Mouse (Mus musculus): Measurements from ENCODE around the gene Dolpp1. TPM values are rescaled to one million over a fixed set of nuclear protein-coding genes. Genes with fewer than 3 reads are reported as not detected.

The Dolpp1 gene
- polyA plus RNA-seq (2016; fragmentation: Nextera tagmentation; extraction: Ambion mirVana), result 34.8 and 38.1 TPM in 2 replicates

DNA sequence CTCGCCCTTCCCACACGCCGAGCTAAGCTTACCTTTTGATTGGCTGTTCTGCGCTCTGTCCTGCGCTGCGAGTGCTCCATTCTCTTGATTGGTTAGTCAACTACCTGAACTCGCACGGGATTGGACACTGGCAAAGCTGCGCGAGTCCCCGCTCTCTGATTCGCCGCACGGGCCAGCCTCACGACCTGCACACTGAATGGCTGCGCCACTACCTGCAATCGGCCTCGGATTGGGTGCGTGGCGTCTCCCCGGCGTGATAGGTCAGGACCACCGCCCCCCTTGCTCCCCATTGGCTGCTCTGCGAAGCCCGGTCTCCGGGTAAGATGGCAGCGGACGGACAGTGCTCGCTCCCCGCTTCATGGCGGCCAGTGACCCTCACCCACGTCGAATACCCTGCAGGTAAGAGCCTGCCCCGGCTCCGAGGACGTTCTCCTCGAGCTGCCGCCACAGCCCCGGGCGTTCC, at the start of gene Dolpp1:
Gene Dolpp1 (plus strand): TSS at position 141 of the 463 bp plus-strand sequence.
- H3K4me3 ChIP-seq, result peak within 1 kb of the TSS; percentile 81
- peak within 1 kb of the TSS; percentile 95 for H3K4me2 ChIP-seq (replicated peaks)
- H3K9me3 ChIP-seq, result no peaks in the 10 kb centered on the region
- H3K27me3 ChIP-seq, result no peaks in the 10 kb centered on the region
- H3K27ac ChIP-seq, result peak within 1 kb of the TSS; percentile 85
- H3K4me1 ChIP-seq, result peaks cover 14% of the 10 kb centered on the region
- under 1% methylated on average over 40 of the region's 40 CpGs for WGBS
- H3K9ac ChIP-seq, result peak within 1 kb of the TSS; percentile 83
- peaks cover 12% of the 10 kb centered on the region for H3K36me3 ChIP-seq
- ATAC-seq (ENCODE audit: insufficient number of reproducible peaks, insufficient read depth, low FRiP score, low TSS enrichment), result peak; percentile 99

- Histone ChIP-seq H3K9ac (no peak overlapping the region), H3K4me3 (no peak overlapping the region), H3K36me3 (peaks cover 95% of the 10 kb centered on the region), H3K4me1 (no peaks in the 10 kb centered on the region), H3K27ac (no peak overlapping the region), H3K27me3 (no peaks in the 10 kb centered on the region), H3K9me3 (no peaks in the 10 kb centered on the region), H3K4me2 (replicated peaks) (no peak overlapping the region)
- no peak for ATAC-seq (ENCODE audit: insufficient number of reproducible peaks, insufficient read depth, low FRiP score, low TSS enrichment)
- 92% methylated on average over 7 of the region's 7 CpGs for WGBS
These were observed 49.5 kb upstream of the Dolpp1 start for GRCm38 (mm10) chr2:30342544-30342943.

GRCm38 (mm10) chr2:30343601-30344137, 48.4 kb upstream of the Dolpp1 start:
- H3K4me3 ChIP-seq, result no peak overlapping the region
- ATAC-seq (ENCODE audit: insufficient number of reproducible peaks, insufficient read depth, low FRiP score, low TSS enrichment), result no peak
- peaks cover 100% of the 10 kb centered on the region for H3K36me3 ChIP-seq
- H3K27me3 ChIP-seq, result no peaks in the 10 kb centered on the region
- 88% methylated on average over 14 of the region's 14 CpGs for WGBS
- H3K4me1 ChIP-seq, result no peaks in the 10 kb centered on the region
- H3K4me2 ChIP-seq (replicated peaks), result no peak overlapping the region
- no peak overlapping the region for H3K9ac ChIP-seq
- no peak overlapping the region for H3K27ac ChIP-seq
- no peaks in the 10 kb centered on the region for H3K9me3 ChIP-seq

GRCm38 (mm10) chr2:30345971-30346676, 45.9 kb upstream of the Dolpp1 start:
- Histone ChIP-seq H3K27me3 (no peaks in the 10 kb centered on the region), H3K27ac (no peak overlapping the region), H3K4me3 (no peak overlapping the region), H3K36me3 (peaks cover 96% of the 10 kb centered on the region), H3K4me1 (no peaks in the 10 kb centered on the region), H3K9me3 (no peaks in the 10 kb centered on the region), H3K4me2 (replicated peaks) (no peak overlapping the region), H3K9ac (no peak overlapping the region)
- no peak for ATAC-seq (ENCODE audit: insufficient number of reproducible peaks, insufficient read depth, low FRiP score, low TSS enrichment)
- WGBS, result 87% methylated on average over 7 of the region's 7 CpGs

DNA sequence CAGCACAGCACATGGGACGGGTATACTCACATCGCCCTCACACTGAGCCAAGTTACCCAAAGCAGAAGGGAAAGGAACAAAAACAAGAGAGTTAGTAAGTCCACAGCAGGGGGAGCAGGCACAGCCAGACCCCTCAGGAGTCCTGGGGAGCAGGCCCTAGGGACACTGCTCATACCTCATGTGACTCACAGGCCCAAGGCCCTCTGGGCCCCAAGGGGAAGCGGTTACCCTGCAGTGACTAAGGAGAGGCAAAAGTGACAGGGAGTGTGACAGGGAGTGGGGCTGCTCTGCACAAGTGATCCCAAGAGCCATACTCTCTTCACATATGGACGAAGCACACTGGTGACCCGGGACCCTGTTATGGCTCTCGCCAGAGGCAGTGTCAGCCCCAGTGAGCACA, 42.9 kb upstream of the Dolpp1 start:
- Histone ChIP-seq H3K4me1 (no peaks in the 10 kb centered on the region), H3K4me2 (replicated peaks) (no peak overlapping the region), H3K27ac (0 out of 2 replicates have a peak overlapping the region, but pooled peaks have one; percentile 6), H3K36me3 (peaks cover 83% of the 10 kb centered on the region), H3K9me3 (no peaks in the 10 kb centered on the region), H3K4me3 (no peak overlapping the region), H3K9ac (no peak overlapping the region), H3K27me3 (no peaks in the 10 kb centered on the region)
- WGBS, result 90% methylated on average over 6 of the region's 6 CpGs
- ATAC-seq (ENCODE audit: insufficient number of reproducible peaks, insufficient read depth, low FRiP score, low TSS enrichment), result no peak

- Histone ChIP-seq H3K4me1 (no peaks in the 10 kb centered on the region), H3K27me3 (no peaks in the 10 kb centered on the region), H3K4me2 (replicated peaks) (no peak overlapping the region), H3K27ac (no peak overlapping the region), H3K9ac (no peak overlapping the region), H3K36me3 (peaks cover 67% of the 10 kb centered on the region), H3K9me3 (no peaks in the 10 kb centered on the region), H3K4me3 (no peak overlapping the region)
- WGBS, result 64% methylated on average over 2 of the region's 2 CpGs
- no peak for ATAC-seq (ENCODE audit: insufficient number of reproducible peaks, insufficient read depth, low FRiP score, low TSS enrichment)
These were observed 40.9 kb upstream of the Dolpp1 start for GRCm38 (mm10) chr2:30351149-30351548.

GRCm38 (mm10) chr2:30355861-30356260, 36.2 kb upstream of the Dolpp1 start:
- Histone ChIP-seq H3K4me1 (peaks cover 23% of the 10 kb centered on the region), H3K4me3 (no peak overlapping the region), H3K27ac (no peak overlapping the region), H3K4me2 (replicated peaks) (no peak overlapping the region), H3K9me3 (no peaks in the 10 kb centered on the region), H3K9ac (peak overlapping the region; percentile 7; the same call in 1 of the 2 replicates), H3K36me3 (peaks cover 21% of the 10 kb centered on the region), H3K27me3 (no peaks in the 10 kb centered on the region)
- 65% methylated on average over 4 of the region's 4 CpGs for WGBS
- ATAC-seq (ENCODE audit: insufficient number of reproducible peaks, insufficient read depth, low FRiP score, low TSS enrichment), result no peak

- Histone ChIP-seq H3K9ac (peak overlapping the region; percentile 7; the same call in 1 of the 2 replicates), H3K27me3 (no peaks in the 10 kb centered on the region), H3K9me3 (no peaks in the 10 kb centered on the region), H3K4me2 (replicated peaks) (no peak overlapping the region), H3K4me1 (peaks cover 23% of the 10 kb centered on the region), H3K36me3 (peaks cover 21% of the 10 kb centered on the region), H3K4me3 (no peak overlapping the region), H3K27ac (no peak overlapping the region)
- ATAC-seq (ENCODE audit: insufficient number of reproducible peaks, insufficient read depth, low FRiP score, low TSS enrichment), result no peak
- 59% methylated on average over 4 of the region's 4 CpGs for WGBS
These were observed 35.8 kb upstream of the Dolpp1 start for GRCm38 (mm10) chr2:30356266-30356665.

- Histone ChIP-seq H3K27me3 (no peaks in the 10 kb centered on the region), H3K36me3 (peaks cover 21% of the 10 kb centered on the region), H3K9me3 (no peaks in the 10 kb centered on the region), H3K27ac (no peak overlapping the region), H3K4me3 (no peak overlapping the region), H3K4me2 (replicated peaks) (no peak overlapping the region), H3K4me1 (peaks cover 23% of the 10 kb centered on the region), H3K9ac (0 out of 2 replicates have a peak overlapping the region, but pooled peaks have one; percentile 87)
- WGBS, result 60% methylated on average over 9 of the region's 9 CpGs
- ATAC-seq (ENCODE audit: insufficient number of reproducible peaks, insufficient read depth, low FRiP score, low TSS enrichment), result no peak
These were observed 35.1 kb upstream of the Dolpp1 start for GRCm38 (mm10) chr2:30356906-30357305.

- WGBS, result 43% methylated on average over 8 of the region's 8 CpGs
These were observed 34.2 kb upstream of the Dolpp1 start for GRCm38 (mm10) chr2:30357552-30358510.

More at GRCm38 (mm10) chr2:30357552-30358510, 34.2 kb upstream of the Dolpp1 start:
- Histone ChIP-seq H3K4me2 (replicated peaks) (peak overlapping the region; percentile 93), H3K4me3 (peak overlapping the region; percentile 79), H3K27me3 (no peaks in the 10 kb centered on the region), H3K4me1 (peaks cover 23% of the 10 kb centered on the region), H3K36me3 (peaks cover 17% of the 10 kb centered on the region), H3K27ac (0 out of 2 replicates have a peak overlapping the region, but pooled peaks have one; percentile 65), H3K9ac (peak overlapping the region; percentile 87), H3K9me3 (no peaks in the 10 kb centered on the region)
- no peak for ATAC-seq (ENCODE audit: insufficient number of reproducible peaks, insufficient read depth, low FRiP score, low TSS enrichment)

Data from embryonic facial prominence, embryonic 12.5 days (tissue).